Mouse (Mus musculus) spleen, postnatal 10 days (tissue): ENCODE measurements at regions not wholly inside any gene's neighbourhood (a gene's known extent, or its start where the extent isn't known, plus 50 kb on each side); places are given as distances from the start of the nearest gene placed in this dataset.

ENCODE experiments used
- DNase-seq, 2 experiments: peaks; one replicate each; pipeline ENCODE4 v3.0.0; 2021 to 2022; ENCODE audit warnings: low spot score in 2 of 2

DNA sequence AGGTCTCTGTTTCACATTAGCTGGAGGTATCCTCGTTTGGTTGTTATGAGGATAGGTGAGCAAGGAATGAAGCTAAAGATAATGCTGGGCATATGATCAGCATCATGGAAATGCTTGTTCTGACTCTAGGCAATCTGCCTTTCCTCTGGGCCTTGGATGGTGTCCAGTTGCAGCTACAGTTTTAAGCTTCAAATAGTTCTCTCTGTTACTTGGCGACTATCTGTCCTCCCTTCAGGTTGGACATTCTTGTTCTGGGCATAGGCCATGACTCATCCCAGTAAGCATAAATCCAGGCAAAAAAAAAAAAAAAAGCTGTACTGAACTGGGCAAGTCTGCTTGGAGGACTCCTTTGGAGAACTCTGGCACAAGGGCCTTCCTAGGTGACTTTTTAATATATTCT lies 776.9 kb downstream of the Kcnma1 start:
- DNase-seq: no peak

DNA sequence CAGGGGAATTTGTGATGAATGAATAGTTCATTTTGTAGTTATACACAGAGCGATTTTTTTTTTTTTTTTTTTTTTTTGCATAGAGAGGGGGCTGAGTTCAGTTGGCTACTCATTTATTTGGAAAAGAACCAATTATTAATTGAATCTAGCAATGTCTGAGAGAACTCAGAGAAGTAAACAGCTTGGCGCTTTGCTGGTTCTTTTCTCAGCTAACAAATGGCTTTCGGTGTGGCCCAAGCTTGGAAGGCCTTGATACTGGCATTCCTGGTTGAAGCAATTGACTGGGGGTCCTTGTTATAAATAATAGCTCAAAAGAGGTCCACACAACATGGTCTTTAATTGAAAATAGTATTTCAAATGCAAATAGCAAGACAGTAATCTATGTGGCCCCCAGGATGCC lies 815.6 kb downstream of the Kcnma1 start:
- no peak for DNase-seq

DNA sequence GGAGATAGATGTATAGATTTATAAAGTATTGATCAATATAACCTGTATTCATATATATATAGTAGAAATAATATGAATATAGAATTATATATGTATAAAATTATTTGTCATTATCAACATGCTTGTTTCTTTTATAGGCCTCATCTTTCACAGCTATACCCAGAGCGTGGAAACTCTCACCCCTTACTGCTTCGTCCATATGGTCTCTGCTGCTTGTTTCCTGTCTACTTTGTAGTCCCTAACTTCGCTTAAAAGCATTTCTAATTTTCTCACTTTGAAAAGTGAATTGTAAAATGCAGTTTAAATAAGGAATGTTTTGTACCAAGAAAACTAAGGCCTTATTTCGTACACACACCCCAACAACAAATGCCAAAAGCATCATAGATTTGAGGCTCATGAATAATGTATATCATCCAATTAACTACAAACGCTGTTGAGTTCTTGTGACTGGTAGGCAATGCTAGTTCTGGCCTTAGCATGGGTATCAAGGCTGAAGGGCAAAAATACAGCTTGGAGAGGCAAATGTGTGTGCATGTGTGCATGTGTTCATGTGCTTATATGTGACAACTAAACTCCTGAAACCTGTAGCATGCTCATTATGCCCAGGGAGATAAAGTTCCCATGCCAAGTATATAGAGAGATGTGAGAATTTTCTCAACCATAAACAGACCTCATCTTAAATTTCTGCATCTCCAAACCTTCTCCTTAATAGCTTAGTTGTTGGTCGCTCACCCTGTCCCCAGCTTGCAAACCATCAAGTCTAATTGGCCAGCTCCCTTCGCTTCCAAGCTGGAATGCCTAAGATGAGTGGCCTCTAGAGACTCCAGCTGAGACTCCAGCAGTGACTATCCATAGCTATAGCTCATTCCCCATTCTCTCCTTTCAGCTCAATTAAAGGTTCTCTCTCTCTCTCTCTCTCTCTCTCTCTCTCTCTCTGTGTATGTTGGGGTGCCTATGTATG lies 819.4 kb downstream of the Kcnma1 start:
- DNase-seq: no peak

DNA sequence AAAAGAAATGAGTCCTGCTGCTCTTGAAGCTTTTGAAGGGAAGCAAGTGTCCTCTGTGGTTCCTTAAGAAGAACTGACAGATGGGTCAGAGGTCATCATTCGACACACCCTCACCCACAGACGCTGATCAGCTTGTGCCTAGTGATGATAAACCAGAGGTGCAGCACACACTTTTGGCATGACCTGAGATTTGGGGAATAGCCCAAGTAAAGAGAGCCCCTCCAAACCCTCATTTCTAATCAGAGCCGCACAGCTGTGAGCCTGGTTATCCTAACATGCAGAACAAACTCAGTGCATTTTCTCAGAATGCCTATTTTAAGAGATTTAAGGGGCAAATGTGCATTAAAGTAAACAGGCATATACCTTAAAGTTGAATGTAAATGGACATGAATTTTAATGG lies 821.7 kb downstream of the Kcnma1 start:
- peak in 1 of 2 experiments; percentile 66 for DNase-seq

DNA sequence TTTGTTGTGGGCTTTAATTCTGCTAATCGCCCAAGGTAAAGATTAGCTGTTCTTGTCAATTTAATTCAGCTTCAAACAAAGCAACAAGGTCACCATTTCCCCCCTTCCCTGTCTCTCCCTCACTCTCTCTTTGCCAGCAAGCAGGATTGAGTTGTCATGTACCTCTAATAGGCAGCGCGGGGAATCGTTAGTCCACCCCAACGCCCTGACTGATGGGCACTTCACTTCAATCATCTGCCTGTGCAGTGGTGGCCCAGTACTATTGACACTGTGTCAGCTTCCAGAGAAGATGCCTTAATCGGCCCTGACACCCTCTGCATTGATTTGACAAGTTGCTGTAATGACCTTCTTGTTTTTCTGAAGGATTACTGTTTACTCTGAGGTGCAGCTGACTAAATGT lies 828.9 kb downstream of the Kcnma1 start:
- DNase-seq: no peak

DNA sequence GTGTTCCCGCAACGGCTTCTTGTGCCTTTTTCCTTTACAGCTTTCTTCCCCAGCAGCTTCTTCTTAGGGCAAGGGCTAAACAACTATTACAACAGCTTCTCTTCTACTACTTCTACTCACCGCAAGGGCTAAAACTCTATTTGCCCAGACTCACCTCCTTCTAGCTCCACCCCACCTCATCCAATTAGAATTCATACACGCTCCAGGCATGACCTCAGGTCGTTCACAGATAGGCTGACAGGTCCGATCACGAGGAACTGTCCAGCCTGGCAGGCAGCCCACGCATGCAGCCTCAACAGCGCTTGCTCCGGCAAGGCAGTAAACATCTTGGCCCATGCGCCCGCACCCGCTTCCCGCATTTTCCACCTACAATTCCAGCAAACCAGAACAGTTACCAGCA lies 844.9 kb downstream of the Kcnma1 start:
- DNase-seq: no peak

GRCm38 (mm10) chr14:23160567-23160966 lies 853.7 kb downstream of the Kcnma1 start:
- DNase-seq: no peak

- DNase-seq: no peak
These were observed 863.9 kb downstream of the Kcnma1 start for GRCm38 (mm10) chr14:23150431-23150830.

GRCm38 (mm10) chr14:23146981-23147380 lies 867.3 kb downstream of the Kcnma1 start:
- DNase-seq: no peak

DNA sequence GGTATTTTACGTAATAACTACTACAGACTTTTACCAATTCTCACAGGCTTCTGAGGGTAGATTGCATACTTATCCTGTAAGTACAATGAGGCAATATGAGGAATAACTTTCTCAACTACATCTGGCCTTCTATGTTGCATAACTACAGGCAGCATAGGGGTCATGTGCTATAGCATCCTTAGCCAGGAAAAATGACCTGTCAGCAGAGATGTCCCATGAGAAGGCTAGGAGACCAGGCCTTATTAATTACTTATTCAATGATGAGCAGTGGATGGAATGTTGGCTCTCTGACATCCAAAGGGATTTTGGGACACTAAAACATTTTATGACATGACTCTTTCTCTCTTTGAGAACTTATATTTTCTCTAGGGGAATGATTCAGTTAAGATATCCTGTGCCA lies 873.9 kb downstream of the Kcnma1 start:
- DNase-seq: no peak

GRCm38 (mm10) chr14:23134723-23135122 lies 879.6 kb downstream of the Kcnma1 start:
- DNase-seq: no peak

- no peak for DNase-seq
These were observed 882.4 kb downstream of the Kcnma1 start for GRCm38 (mm10) chr14:23131736-23132519.

DNA sequence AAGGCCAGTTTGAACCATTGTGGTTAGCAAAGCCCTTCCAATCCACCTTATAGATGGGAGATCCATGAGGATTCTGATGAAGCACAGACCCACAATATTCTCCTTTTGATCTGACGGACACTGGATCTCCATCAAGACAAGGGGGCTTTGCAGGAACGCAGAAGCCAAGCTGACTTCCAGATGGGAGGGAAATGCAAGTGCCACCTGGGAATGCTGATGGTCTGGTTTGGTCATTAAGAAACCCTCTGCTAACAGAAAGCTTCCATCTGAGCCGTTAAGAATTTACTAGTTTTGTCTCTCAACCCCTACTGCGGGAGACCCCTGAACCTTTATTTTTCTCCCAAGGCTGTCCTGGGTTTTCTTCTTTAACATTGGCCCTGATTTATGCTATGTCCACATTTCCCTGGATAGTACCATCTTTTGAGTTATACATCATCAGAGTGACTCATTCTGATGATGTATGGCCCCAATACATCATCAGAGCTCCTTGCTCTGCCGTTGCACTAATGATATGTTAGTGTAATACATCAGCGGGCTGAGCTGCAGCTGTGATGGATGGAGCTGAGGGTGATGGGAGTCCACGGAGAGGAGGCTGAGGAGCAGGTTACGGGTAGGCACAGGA lies 898.3 kb downstream of the Kcnma1 start:
- no peak for DNase-seq

DNA sequence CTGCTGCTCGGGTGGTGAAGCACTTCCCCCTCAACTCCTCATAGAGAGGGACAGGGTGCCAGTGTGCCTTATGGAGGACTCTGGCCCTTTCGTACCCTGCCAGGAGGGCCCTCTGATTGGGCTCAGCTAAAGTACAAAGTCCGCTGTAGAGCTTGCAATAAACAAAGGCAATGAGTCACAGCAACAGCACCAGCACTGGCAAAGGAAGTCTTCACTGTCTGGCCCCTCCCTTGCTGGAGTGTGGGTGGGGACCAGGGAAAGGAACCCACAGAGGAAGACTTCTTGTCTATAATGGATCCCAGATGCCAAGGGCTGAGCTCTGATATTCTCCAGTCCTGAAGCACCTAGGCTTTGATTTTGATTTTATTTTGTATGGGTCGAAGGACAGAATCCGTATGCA lies 899.4 kb downstream of the Kcnma1 start:
- DNase-seq: no peak

- DNase-seq: no peak
These were observed 899.8 kb downstream of the Kcnma1 start for GRCm38 (mm10) chr14:23114456-23114855.

DNA sequence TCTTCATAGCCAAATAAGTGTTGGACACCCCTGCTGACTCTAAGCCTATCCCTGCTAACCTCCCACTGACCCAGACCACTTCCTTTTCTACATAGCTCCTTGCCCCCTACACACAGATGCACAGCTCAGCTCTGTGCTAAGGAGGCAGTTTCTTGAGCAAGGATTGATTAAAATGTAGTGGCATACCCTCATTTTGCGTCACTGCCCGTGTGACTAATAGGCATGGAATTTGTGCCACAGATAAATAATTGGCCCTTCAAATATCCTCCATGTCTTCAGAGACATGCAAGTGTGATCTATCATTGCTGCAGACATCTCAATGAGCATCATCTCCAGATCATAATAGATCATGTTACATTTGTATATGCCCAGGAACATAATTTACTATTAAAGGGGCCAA lies 901.9 kb downstream of the Kcnma1 start:
- no peak for DNase-seq

GRCm38 (mm10) chr14:23108590-23108989 lies 905.7 kb downstream of the Kcnma1 start:
- no peak for DNase-seq

DNA sequence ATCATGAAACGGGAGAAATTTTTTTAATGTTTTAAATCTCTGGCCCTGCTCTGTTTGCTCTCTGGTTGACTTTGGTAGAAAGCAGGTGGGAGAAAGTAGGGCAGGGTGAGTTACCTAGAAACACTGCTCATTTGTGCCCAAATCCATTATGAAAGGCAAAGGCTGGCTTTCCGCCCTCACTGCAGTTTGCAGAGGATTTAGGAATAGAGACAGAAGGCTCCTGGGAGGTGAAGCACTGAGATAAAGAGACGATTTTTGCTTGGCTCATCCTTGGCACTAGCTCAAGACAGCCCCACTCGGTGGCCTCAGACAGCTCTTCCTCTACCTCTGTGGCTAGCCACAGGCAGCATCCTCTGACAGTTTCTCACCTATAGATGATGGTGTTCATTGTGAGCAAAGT lies 906.8 kb downstream of the Kcnma1 start:
- DNase-seq: no peak
